Mouse (Mus musculus): ENCODE results near the gene Cd5l. TPM values are rescaled to one million over a fixed set of nuclear protein-coding genes. Genes with fewer than 3 reads are reported as not detected.

Cd5l gene
- polyA plus RNA-seq, 1 experiment from 2014 or later, result 0.26 TPM

GRCm38 (mm10) chr3:87420645-87421044 lies 63.0 kb downstream of the Cd5l start:
- 50% methylated on average over 1 of the region's 1 CpGs for WGBS

More at GRCm38 (mm10) chr3:87420645-87421044, 63.0 kb downstream of the Cd5l start:
- Histone ChIP-seq H3K4me2 (replicated peaks; ENCODE audit: low read depth, low read length) (no peak overlapping the region), H3K9ac (ENCODE audit: low read depth, low read length) (no peak overlapping the region), H3K9me3 (ENCODE audit: control insufficient read depth, low read length) (no peaks in the 10 kb centered on the region), H3K4me3 (ENCODE audit: low read depth, low read length) (no peak overlapping the region), H3K4me1 (replicated peaks; ENCODE audit: control insufficient read depth, insufficient read depth, low read length) (no peaks in the 10 kb centered on the region), H3K27ac (ENCODE audit: low read depth, low read length) (no peak overlapping the region), H3K27me3 (ENCODE audit: control insufficient read depth, insufficient read depth, low read length) (no peaks in the 10 kb centered on the region), H3K36me3 (ENCODE audit: control insufficient read depth, insufficient read depth, low read length) (no peaks in the 10 kb centered on the region)
- DNase-seq (ENCODE audit: low spot score) (no peak), ATAC-seq (ENCODE audit: low FRiP score) (no peak)

Other genes starting within 250 kb of the Cd5l start
- 7.3 and 11.5 TPM in 2 replicates for gene Kirrel, start 183.1 kb upstream of the Cd5l start, polyA plus RNA-seq (2014; fragmentation: Nextera tagmentation; extraction: Ambion mirVana)
- gene Fcrls, start 94.1 kb upstream of the Cd5l start, polyA plus RNA-seq (2014; fragmentation: Nextera tagmentation; extraction: Ambion mirVana), result 9.9 and 10.4 TPM in 2 replicates
- gene Fcrl1, start 18.5 kb downstream of the Cd5l start, polyA plus RNA-seq (2014; fragmentation: Nextera tagmentation; extraction: Ambion mirVana), result 0.11 TPM in 1 of 2 replicates, not detected in the other
- not detected in 2 replicates for gene Fcrl5, start 77.9 kb downstream of the Cd5l start, polyA plus RNA-seq (2014; fragmentation: Nextera tagmentation; extraction: Ambion mirVana)
- gene Etv3, start 167.5 kb downstream of the Cd5l start, polyA plus RNA-seq (2014; fragmentation: Nextera tagmentation; extraction: Ambion mirVana), result 7.9 and 8.4 TPM in 2 replicates